Mouse (Mus musculus): Measurements from ENCODE around the gene Myd88.

Gene Myd88

GRCm38 (mm10) chr9:119339558-119340211, 1.5 kb downstream of the Myd88 start, which contains the start of gene Acaa1a:
Gene Acaa1a (plus strand): TSS chr9:119339676.
- DNase-seq, result peak; percentile 91

GRCm38 (mm10) chr9:119339106-119339505, 2.1 kb downstream of the Myd88 start:
- DNase-seq, result no peak

GRCm38 (mm10) chr9:119338350-119338749, 2.9 kb downstream of the Myd88 start:
- no peak for DNase-seq

- DNase-seq, result no peak
Measured at GRCm38 (mm10) chr9:119337842-119338241, 3.4 kb downstream of the Myd88 start.

- no peak for DNase-seq
Measured at GRCm38 (mm10) chr9:119335571-119335970, 5.6 kb downstream of the Myd88 start.

- no peak for DNase-seq
Measured at GRCm38 (mm10) chr9:119334834-119335233, 6.4 kb downstream of the Myd88 start.

- peak; percentile 80 for DNase-seq
Measured at GRCm38 (mm10) chr9:119334324-119334723, 6.9 kb downstream of the Myd88 start.

GRCm38 (mm10) chr9:119330186-119330963, 10.8 kb downstream of the Myd88 start:
- DNase-seq, result no peak

- no peak for DNase-seq
Measured at GRCm38 (mm10) chr9:119328488-119328887, 12.7 kb downstream of the Myd88 start.

- no peak for DNase-seq
Measured at GRCm38 (mm10) chr9:119324130-119324529, 17.1 kb downstream of the Myd88 start.

- no peak for DNase-seq
Measured at GRCm38 (mm10) chr9:119323260-119323645, 18.0 kb downstream of the Myd88 start.

- peak; percentile 99 for DNase-seq
Measured at GRCm38 (mm10) chr9:119322289-119323259, 18.6 kb downstream of the Myd88 start, which contains the start of gene Oxsr1. Gene Oxsr1 (minus strand): TSS chr9:119322427.

GRCm38 (mm10) chr9:119321392-119322229, 19.6 kb downstream of the Myd88 start:
- no peak for DNase-seq

GRCm38 (mm10) chr9:119320946-119321345, 20.3 kb downstream of the Myd88 start:
- no peak for DNase-seq

- DNase-seq, result no peak
Measured at GRCm38 (mm10) chr9:119320446-119320845, 20.8 kb downstream of the Myd88 start.

- DNase-seq, result no peak
Measured at GRCm38 (mm10) chr9:119318891-119319290, 22.3 kb downstream of the Myd88 start.

GRCm38 (mm10) chr9:119313096-119313495, 28.1 kb downstream of the Myd88 start:
- no peak for DNase-seq

GRCm38 (mm10) chr9:119309067-119309466, 32.1 kb downstream of the Myd88 start:
- DNase-seq, result no peak

GRCm38 (mm10) chr9:119305863-119306262, 35.3 kb downstream of the Myd88 start:
- DNase-seq, result no peak

GRCm38 (mm10) chr9:119298563-119298962, 42.6 kb downstream of the Myd88 start:
- no peak for DNase-seq

- DNase-seq, result no peak
Measured at GRCm38 (mm10) chr9:119297696-119298095, 43.5 kb downstream of the Myd88 start.

GRCm38 (mm10) chr9:119290791-119291190, 50.4 kb downstream of the Myd88 start:
- DNase-seq, result no peak
